Mouse (Mus musculus) forebrain, embryonic 14.5 days (tissue): ENCODE data around the gene Alg14. TPM values are rescaled to one million over a fixed set of nuclear protein-coding genes. Genes with fewer than 3 reads are reported as not detected.

ENCODE experiments used
- ATAC-seq: fragments of 200-750 bp; cut with Nextera tagmentation; 2 replicates; pipeline ENCODE4 v1.8.0; 2017; ENCODE audit warnings: mild to moderate bottlenecking, moderate library complexity
- DNase-seq: peaks from one replicate; pipeline ENCODE4 v3.0.0-alpha.2; 2015; ENCODE audit warnings: low spot score
- H3K27ac ChIP-seq: fragments of 300-500 bp; sonication (generic); 2 replicates; pipeline ENCODE4 v1.5.1; 2014; ENCODE audit warnings: low read depth, mild to moderate bottlenecking, control low read depth, low read length, moderate library complexity
- H3K27me3 ChIP-seq: fragments of 300-500 bp; sonication (generic); replicated peaks from 2 replicates; pipeline ENCODE4 v1.6.1; 2014; ENCODE audit warnings: low read length, control low read depth, mixed read lengths; ENCODE audit not compliant: control insufficient read depth, insufficient read depth
- H3K36me3 ChIP-seq: fragments of 300-500 bp; sonication (generic); 2 replicates; pipeline ENCODE4 v1.6.1; 2014; ENCODE audit warnings: low read length, control low read depth; ENCODE audit not compliant: control insufficient read depth, insufficient read depth
- H3K4me1 ChIP-seq: fragments of 300-500 bp; sonication (generic); 2 replicates; pipeline ENCODE4 v1.6.1; 2014; ENCODE audit warnings: antibody characterized with exemption, low read length, control low read depth; ENCODE audit not compliant: control insufficient read depth, insufficient read depth
- H3K4me2 ChIP-seq: fragments of 300-500 bp; sonication (generic); 2 replicates; pipeline ENCODE4 v1.6.1; 2014; ENCODE audit warnings: mild to moderate bottlenecking, control low read depth, low read length
- H3K4me3 ChIP-seq: fragments of 300-500 bp; sonication (generic); 2 replicates; pipeline ENCODE4 v1.5.1; 2014; ENCODE audit warnings: low read depth, low read length, control low read depth
- H3K9ac ChIP-seq: fragments of 300-500 bp; sonication (generic); 2 replicates; pipeline ENCODE4 v1.6.1; 2014; ENCODE audit warnings: mild to moderate bottlenecking, low read length, control low read depth, moderate library complexity
- H3K9me3 ChIP-seq: fragments of 300-500 bp; sonication (generic); replicated peaks from 2 replicates; pipeline ENCODE4 v1.6.1; 2016; ENCODE audit warnings: low read length, control low read depth, mixed read lengths; ENCODE audit not compliant: control insufficient read depth
- WGBS: fragments of 180-500 bp; shearing (Covaris S2); extraction: QIAGEN DNeasy Blood & Tissue Kit; methylation state at CpG from one replicate; pipeline ENCODE4 v1.1.7; 2014; 5-methylcytosine and 5-hydroxymethylcytosine counted together
- polyA plus RNA-seq: library from polyadenylated mRNA; unstranded; fragments of >200 nt; fragmentation: Nextera tagmentation; extraction: Ambion mirVana; gene quantifications from 2 replicates; pipeline ENCODE4 v1.2.1, GENCODE M21; 2014

Alg14 gene
- polyA plus RNA-seq, 1 experiment from 2014 or later: 40.9 TPM

- Histone ChIP-seq H3K27ac (no peak overlapping the region), H3K4me2 (no peak overlapping the region; the same call in 1 of the 2 replicates), H3K9me3 (no peaks in the 10 kb centered on the region), H3K4me3 (no peak overlapping the region), H3K27me3 (no peaks in the 10 kb centered on the region), H3K4me1 (peaks cover 6% of the 10 kb centered on the region; the same call in 1 of the 2 replicates), H3K36me3 (no peaks in the 10 kb centered on the region), H3K9ac (no peak overlapping the region)
- ATAC-seq (no peak), DNase-seq (no peak)
- WGBS: 79% methylated on average over 6 of the region's 7 CpGs
These were observed 99.2 kb downstream of the Alg14 start for GRCm38 (mm10) chr3:121390724-121391123.

GRCm38 (mm10) chr3:121395588-121396295 is 104.2 kb downstream of the Alg14 start:
- no peak overlapping the region for H3K4me2 ChIP-seq
- no peaks in the 10 kb centered on the region for H3K9me3 ChIP-seq
- DNase-seq (no peak), ATAC-seq (no peak)
- no peak overlapping the region for H3K9ac ChIP-seq
- WGBS: 87% methylated on average over 16 of the region's 16 CpGs
- no peak overlapping the region for H3K4me3 ChIP-seq
- H3K27me3 ChIP-seq: no peaks in the 10 kb centered on the region
- H3K36me3 ChIP-seq: no peaks in the 10 kb centered on the region
- no peaks in the 10 kb centered on the region for H3K4me1 ChIP-seq
- no peak overlapping the region for H3K27ac ChIP-seq

DNA sequence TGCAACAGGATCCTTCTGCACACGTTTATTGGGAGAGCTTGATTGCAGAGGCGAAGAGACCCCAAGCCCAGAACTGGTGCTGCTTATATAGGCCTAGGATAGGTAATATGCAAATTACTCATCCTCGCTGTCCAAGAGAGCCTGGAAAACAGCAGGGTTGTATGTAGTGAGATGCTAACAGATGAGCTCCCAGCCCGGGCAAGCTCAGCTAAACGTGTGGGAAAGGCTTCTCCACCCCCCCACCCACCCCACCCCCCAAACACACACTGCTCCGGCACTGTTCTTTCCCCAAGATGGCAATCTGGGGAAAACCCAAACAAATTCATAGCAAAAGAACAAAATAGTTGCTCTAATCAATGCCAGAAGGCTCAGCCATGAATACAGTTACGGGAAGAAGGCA is 105.0 kb downstream of the Alg14 start:
- H3K27me3 ChIP-seq: no peaks in the 10 kb centered on the region
- no peaks in the 10 kb centered on the region for H3K9me3 ChIP-seq
- no peaks in the 10 kb centered on the region for H3K4me1 ChIP-seq
- H3K9ac ChIP-seq: no peak overlapping the region
- H3K27ac ChIP-seq: no peak overlapping the region
- H3K36me3 ChIP-seq: no peaks in the 10 kb centered on the region
- H3K4me2 ChIP-seq: no peak overlapping the region
- DNase-seq: no peak
- ATAC-seq: no peak
- H3K4me3 ChIP-seq: no peak overlapping the region
- WGBS: 76% methylated on average over 7 of the region's 7 CpGs

DNA sequence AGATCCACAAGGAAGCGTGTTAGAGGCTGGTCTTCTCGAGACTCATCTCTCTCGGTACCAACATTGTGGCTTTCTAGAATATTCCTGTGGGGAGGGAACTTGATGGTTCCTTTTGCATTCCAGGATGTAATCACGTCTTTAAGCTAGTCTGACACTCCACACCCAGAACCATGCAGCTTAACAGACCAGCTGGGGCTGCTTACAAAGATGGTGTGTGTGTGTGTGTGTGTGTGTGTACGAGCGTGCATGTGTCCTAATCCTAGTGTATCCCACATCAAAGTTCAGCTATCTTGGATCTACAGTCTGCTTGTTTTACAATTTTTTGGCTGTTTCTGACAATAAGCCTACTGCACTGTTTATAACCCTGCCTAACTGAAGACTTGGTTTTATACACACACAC is 105.4 kb downstream of the Alg14 start:
- DNase-seq (no peak), ATAC-seq (no peak)
- Histone ChIP-seq H3K9ac (no peak overlapping the region), H3K4me1 (no peaks in the 10 kb centered on the region), H3K9me3 (no peaks in the 10 kb centered on the region), H3K27ac (no peak overlapping the region), H3K4me2 (no peak overlapping the region), H3K36me3 (no peaks in the 10 kb centered on the region), H3K4me3 (no peak overlapping the region), H3K27me3 (no peaks in the 10 kb centered on the region)
- 85% methylated on average over 6 of the region's 6 CpGs for WGBS

- WGBS: 84% methylated on average over 4 of the region's 4 CpGs
- Histone ChIP-seq H3K4me2 (no peak overlapping the region), H3K9ac (no peak overlapping the region), H3K27me3 (no peaks in the 10 kb centered on the region), H3K36me3 (no peaks in the 10 kb centered on the region), H3K27ac (no peak overlapping the region), H3K9me3 (no peaks in the 10 kb centered on the region), H3K4me1 (no peaks in the 10 kb centered on the region), H3K4me3 (no peak overlapping the region)
- DNase-seq (no peak), ATAC-seq (no peak)
These were observed 109.8 kb downstream of the Alg14 start for GRCm38 (mm10) chr3:121401384-121401783.

GRCm38 (mm10) chr3:121402096-121402495 is 110.5 kb downstream of the Alg14 start:
- Histone ChIP-seq H3K9me3 (no peaks in the 10 kb centered on the region), H3K4me1 (no peaks in the 10 kb centered on the region), H3K36me3 (no peaks in the 10 kb centered on the region), H3K27me3 (no peaks in the 10 kb centered on the region), H3K9ac (no peak overlapping the region), H3K4me2 (no peak overlapping the region), H3K4me3 (no peak overlapping the region), H3K27ac (no peak overlapping the region)
- DNase-seq (no peak), ATAC-seq (no peak)
- WGBS: 91% methylated on average over 6 of the region's 6 CpGs

- Histone ChIP-seq H3K4me1 (no peaks in the 10 kb centered on the region), H3K4me2 (no peak overlapping the region), H3K9me3 (no peaks in the 10 kb centered on the region), H3K4me3 (no peak overlapping the region), H3K36me3 (no peaks in the 10 kb centered on the region), H3K27me3 (no peaks in the 10 kb centered on the region), H3K9ac (no peak overlapping the region), H3K27ac (no peak overlapping the region)
- DNase-seq (no peak), ATAC-seq (no peak)
- 19% methylated on average over 5 of the region's 5 CpGs for WGBS
These were observed 111.9 kb downstream of the Alg14 start for GRCm38 (mm10) chr3:121403449-121403848.

DNA sequence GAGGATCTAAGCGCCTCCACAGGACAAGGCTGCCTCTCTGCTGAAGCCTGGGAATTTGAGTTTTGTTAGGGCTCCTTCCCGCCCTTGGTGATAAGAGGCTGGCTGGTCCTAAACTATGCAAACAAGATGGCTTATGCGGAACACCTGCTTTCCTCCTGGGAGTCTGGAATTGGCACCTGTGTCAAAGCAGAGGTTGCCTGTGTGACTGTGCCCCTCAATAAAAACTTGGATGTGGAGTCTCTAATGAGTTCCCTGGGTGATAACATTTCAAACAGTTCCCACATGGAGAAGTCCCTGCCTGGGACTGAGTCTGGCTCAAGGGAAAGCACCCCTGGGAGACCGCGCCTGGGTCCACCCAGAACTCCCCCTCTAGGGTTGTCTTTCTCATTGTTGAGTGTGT is 113.5 kb downstream of the Alg14 start:
- no peaks in the 10 kb centered on the region for H3K9me3 ChIP-seq
- WGBS: 89% methylated on average over 5 of the region's 5 CpGs
- no peak overlapping the region for H3K27ac ChIP-seq
- no peaks in the 10 kb centered on the region for H3K4me1 ChIP-seq
- H3K36me3 ChIP-seq: no peaks in the 10 kb centered on the region
- H3K27me3 ChIP-seq: no peaks in the 10 kb centered on the region
- DNase-seq (no peak), ATAC-seq (no peak)
- H3K9ac ChIP-seq: no peak overlapping the region
- no peak overlapping the region for H3K4me2 ChIP-seq
- H3K4me3 ChIP-seq: no peak overlapping the region

DNA sequence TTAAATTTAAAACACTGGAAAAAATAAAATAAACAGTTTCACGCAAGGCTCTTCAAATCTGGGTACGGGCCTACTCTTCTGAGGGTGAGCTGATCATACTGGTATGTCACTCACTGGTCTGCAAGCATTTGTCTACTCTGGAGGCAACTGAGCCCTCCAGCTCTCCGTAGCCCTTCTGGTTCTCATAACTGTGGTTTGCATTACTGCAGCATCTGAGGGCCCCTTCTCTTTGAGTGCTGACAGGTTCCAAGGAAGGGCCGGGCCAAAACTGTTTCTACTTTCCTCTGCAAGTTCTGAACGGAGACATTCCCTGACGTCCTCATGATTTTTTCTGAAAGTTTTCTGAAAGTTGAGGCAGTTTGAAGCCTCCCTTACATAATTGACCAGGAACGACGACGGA is 115.8 kb downstream of the Alg14 start:
- Histone ChIP-seq H3K4me2 (no peak overlapping the region), H3K4me3 (no peak overlapping the region), H3K36me3 (no peaks in the 10 kb centered on the region), H3K27ac (no peak overlapping the region), H3K4me1 (no peaks in the 10 kb centered on the region), H3K9me3 (no peaks in the 10 kb centered on the region), H3K9ac (no peak overlapping the region), H3K27me3 (no peaks in the 10 kb centered on the region)
- 90% methylated on average over 9 of the region's 9 CpGs for WGBS
- DNase-seq (no peak), ATAC-seq (no peak)
